Mouse (Mus musculus) A20 (cell line): ENCODE results near the gene Pdzd3.

Source experiments
- DNase-seq: peaks from one replicate; pipeline ENCODE4 v3.0.0-alpha.2; 2011; ENCODE audit warnings: low read depth, low spot score

Gene Pdzd3

GRCm38 (mm10) chr9:44200458-44200857 lies 50.8 kb downstream of the Pdzd3 start:
- DNase-seq = no peak

GRCm38 (mm10) chr9:44199580-44199979 lies 51.7 kb downstream of the Pdzd3 start:
- no peak for DNase-seq

- DNase-seq = no peak
These were observed 52.1 kb downstream of the Pdzd3 start for GRCm38 (mm10) chr9:44199166-44199565.
